Mouse (Mus musculus) testis, adult 2 months (tissue): ENCODE measurements around the gene Smagp. TPM values are rescaled to one million over a fixed set of nuclear protein-coding genes. Genes with fewer than 3 reads are reported as not detected.
"Not testable (repeated sequence)": the region's sequence is repeated elsewhere in the genome, so short reads cannot be mapped to it uniquely, and the experiment has no call there.

Experiments used
- H3K27ac ChIP-seq: fragments of 200-500 bp; 2 replicates; pipeline ENCODE4 v1.5.1; 2012; ENCODE audit warnings: low read depth, low read length; ENCODE audit not compliant: control insufficient read depth, insufficient read depth
- H3K27me3 ChIP-seq: fragments of 200-500 bp; 2 replicates; pipeline ENCODE4 v1.6.1; 2012; ENCODE audit warnings: mild to moderate bottlenecking, low read length, moderate library complexity; ENCODE audit not compliant: control insufficient read depth, insufficient read depth
- H3K36me3 ChIP-seq: fragments of 200-500 bp; 2 replicates; pipeline ENCODE4 v1.6.1; 2012; ENCODE audit warnings: mild to moderate bottlenecking, low read length; ENCODE audit not compliant: control insufficient read depth, insufficient read depth
- H3K4me1 ChIP-seq: fragments of 200-500 bp; 2 replicates; pipeline ENCODE4 v1.6.1; 2012; ENCODE audit warnings: low read length; ENCODE audit not compliant: control insufficient read depth, insufficient read depth
- H3K4me3 ChIP-seq: fragments of 200-500 bp; 2 replicates; pipeline ENCODE4 v1.5.1; 2012; ENCODE audit warnings: low read depth, mild to moderate bottlenecking, low read length, moderate library complexity, mixed read lengths; ENCODE audit not compliant: control insufficient read depth
- CTCF ChIP-seq: fragments of 200-500 bp; IDR thresholded peaks from 2 replicates; pipeline ENCODE4 v1.5.1; 2012; ENCODE audit warnings: low read depth, mild to moderate bottlenecking, inconsistent platforms, low read length, moderate library complexity; ENCODE audit not compliant: control insufficient read depth, insufficient read depth, insufficient replicate concordance
- POLR2A ChIP-seq: fragments of 200-500 bp; IDR thresholded peaks from 2 replicates; pipeline ENCODE4 v1.6.1; 2012; ENCODE audit warnings: low read depth, mild to moderate bottlenecking, inconsistent platforms, low read length, moderate library complexity; ENCODE audit not compliant: control insufficient read depth
- polyA plus RNA-seq: library from polyadenylated mRNA; depleted of rRNA; stranded (reverse); fragments of >200 nt; gene quantifications from 2 replicates; pipeline ENCODE4 v1.2.3, GENCODE M21; 2012

The Smagp gene
- polyA plus RNA-seq, 1 experiment, result 3.6 TPM

DNA sequence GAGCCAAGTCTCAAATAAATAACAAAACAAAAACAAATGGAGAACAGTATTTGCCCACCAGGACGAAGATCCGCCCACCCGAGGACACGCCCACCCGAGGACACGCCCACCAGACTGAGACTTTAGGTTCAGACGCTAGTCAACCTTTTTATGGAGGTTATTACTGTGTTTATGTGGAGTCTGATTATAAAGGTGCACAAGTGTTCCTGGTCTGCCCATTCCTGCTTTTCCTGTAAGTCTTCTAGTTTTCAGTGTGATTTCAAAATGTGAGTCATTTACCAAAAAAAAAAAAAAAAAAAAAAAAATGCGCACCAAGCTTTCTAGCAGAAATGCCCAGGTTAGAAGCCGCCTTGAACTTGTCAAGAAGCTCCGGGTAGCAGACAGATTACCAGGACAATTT, 9.5 kb downstream of the Smagp start:
- H3K36me3 ChIP-seq, result no peaks in the 10 kb centered on the region
- no peak overlapping the region for H3K4me3 ChIP-seq
- H3K4me1 ChIP-seq, result peaks cover 2% of the 10 kb centered on the region; the same call in 1 of the 2 replicates
- H3K27ac ChIP-seq, result no peak overlapping the region
- TF ChIP-seq POLR2A (no peak), CTCF (no peak)
- H3K27me3 ChIP-seq, result no peaks in the 10 kb centered on the region

DNA sequence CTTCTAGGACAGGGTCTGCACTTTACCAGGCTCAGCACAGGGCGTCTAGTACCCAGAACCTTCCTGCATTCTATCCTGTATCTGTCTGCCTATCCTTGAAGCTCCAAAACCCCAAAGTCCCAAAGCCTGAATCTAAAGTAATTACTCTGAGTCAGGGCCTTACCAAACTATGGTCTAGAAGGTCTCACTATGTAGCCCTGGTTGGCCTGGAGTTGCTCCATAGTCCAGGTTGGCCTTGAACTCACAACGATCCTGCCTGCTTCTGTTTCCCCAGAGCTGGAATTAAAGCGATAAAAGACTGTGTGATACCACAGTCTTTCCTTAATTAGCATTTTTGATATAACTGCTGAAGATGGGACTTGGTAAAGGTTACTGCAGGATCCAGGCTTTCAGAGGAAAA, 12.3 kb downstream of the Smagp start:
- no peak overlapping the region for H3K4me3 ChIP-seq
- H3K36me3 ChIP-seq, result peaks cover 3% of the 10 kb centered on the region; the same call in 1 of the 2 replicates
- H3K27ac ChIP-seq, result no peak overlapping the region
- TF ChIP-seq CTCF, result no peak
- TF ChIP-seq POLR2A, result no peak
- H3K27me3 ChIP-seq, result no peaks in the 10 kb centered on the region
- H3K4me1 ChIP-seq, result peaks cover 4% of the 10 kb centered on the region; the same call in 1 of the 2 replicates

DNA sequence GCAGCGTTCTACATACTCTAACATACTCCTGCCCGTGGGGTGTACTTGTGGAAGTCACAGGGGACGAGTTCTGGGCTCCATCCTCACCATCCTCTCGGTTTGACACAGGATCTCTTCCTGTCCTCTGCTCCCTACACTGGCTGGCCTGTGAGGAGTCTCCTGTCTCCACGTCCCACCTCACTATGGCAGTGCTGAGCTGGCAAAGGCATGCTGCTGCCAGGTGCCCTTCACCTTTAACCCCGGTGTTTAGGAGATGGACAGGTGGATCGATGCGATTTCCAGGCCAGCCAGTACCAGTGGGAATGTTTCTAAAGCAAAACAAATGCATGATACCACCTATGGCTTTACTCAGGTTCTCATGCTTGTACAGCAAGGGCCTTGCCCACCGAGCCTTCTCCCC, 13.0 kb downstream of the Smagp start:
- TF ChIP-seq CTCF, result no peak
- TF ChIP-seq POLR2A, result no peak

DNA sequence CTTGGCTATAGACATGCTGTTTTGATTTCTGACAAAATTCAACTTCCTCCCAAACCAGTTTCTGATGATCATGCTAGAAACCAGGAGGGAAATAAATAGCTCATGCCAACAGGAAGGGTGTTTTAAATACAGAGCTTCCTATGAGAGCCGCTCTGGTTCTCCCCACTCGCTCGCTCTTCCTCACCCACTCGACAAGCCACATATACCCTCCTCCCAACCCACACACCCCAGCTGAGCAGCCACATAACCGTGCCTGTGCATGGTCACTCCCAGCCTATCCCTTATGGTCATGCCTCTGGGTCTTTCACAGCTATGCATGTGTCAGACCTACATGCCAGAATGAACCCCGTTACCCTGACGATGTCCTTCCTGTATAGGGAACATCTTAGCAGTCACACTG, 14.6 kb downstream of the Smagp start:
- H3K27ac ChIP-seq, result no peak overlapping the region
- TF ChIP-seq CTCF (no peak), POLR2A (no peak)
- peaks cover 4% of the 10 kb centered on the region; the same call in 1 of the 2 replicates for H3K4me1 ChIP-seq
- no peaks in the 10 kb centered on the region for H3K27me3 ChIP-seq
- H3K36me3 ChIP-seq, result peaks cover 3% of the 10 kb centered on the region
- H3K4me3 ChIP-seq, result no peak overlapping the region

More for the DNA sequence above, 13.0 kb downstream of the Smagp start:
- no peaks in the 10 kb centered on the region for H3K27me3 ChIP-seq
- H3K4me3 ChIP-seq, result no peak overlapping the region
- no peak overlapping the region for H3K27ac ChIP-seq
- peaks cover 3% of the 10 kb centered on the region; the same call in 1 of the 2 replicates for H3K36me3 ChIP-seq
- peaks cover 4% of the 10 kb centered on the region; the same call in 1 of the 2 replicates for H3K4me1 ChIP-seq

DNA sequence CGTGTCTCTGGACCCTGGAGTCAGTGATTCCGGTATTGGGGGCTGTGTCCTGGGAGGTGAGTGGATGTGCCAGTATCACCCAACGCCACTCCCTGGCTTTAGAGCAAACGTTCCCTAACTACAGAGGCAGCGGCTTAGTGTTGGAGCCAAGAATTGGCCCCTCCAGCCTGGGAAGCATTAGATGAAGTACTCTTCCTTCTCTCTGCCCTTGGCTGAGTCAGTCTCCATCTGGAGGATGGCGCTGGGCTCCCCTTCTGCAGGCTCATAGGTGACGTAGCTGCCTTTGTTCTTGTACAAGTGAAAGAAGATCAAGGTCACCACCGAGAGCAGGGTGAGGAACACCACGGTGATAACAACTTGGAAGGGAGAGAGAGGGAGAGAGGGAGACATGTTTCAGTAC, 15.1 kb downstream of the Smagp start:
- H3K27ac ChIP-seq, result 0 out of 2 replicates have a peak overlapping the region, but pooled peaks have one; percentile 30
- H3K27me3 ChIP-seq, H3K4me1 ChIP-seq, H3K36me3 ChIP-seq, H3K4me3 ChIP-seq: not testable (repeated sequence)

DNA sequence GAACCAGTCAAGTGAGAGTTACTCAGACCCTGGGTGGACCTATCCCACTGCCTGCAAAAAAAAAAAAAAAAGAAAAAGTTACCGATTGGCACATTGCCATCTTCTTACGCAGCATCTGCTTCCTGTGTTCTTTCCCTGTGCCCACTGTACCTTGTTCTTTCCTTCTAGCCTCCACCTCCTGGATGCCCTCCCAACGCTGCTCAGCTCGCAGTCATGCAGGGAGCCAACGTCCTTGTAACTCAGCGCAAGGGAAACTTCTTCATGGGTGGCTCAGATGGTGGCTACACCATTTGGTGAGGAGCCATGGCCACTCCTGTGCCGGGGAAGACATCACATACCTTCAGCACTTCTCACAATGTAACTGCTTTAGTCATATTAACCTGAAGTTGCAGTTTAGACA, 17.5 kb downstream of the Smagp start:
- TF ChIP-seq POLR2A, result no peak
- TF ChIP-seq CTCF, result no peak
- peaks cover 3% of the 10 kb centered on the region for H3K36me3 ChIP-seq
- H3K4me3 ChIP-seq, result no peak overlapping the region
- peaks cover 9% of the 10 kb centered on the region for H3K4me1 ChIP-seq
- H3K27me3 ChIP-seq, result no peaks in the 10 kb centered on the region
- H3K27ac ChIP-seq, result no peak overlapping the region

DNA sequence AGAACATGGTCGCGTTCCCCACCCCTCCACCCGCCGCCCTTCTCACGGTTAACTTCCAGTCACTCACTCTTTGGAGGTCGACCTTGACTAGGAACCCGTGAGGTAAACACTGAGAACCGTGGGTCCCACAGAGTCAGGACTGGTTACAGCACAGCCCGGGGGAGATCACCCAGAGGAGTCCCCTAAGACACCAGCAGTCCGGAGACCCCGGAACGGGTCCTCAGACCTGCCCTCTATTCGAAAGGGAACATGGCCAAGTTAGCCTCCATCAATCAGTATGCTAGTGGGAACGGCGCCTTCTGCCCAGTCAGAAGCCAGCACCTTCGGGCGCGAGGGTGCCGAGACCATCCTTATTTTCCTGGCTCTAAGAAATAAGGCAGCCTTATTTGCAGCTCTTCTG, 20.5 kb downstream of the Smagp start:
- peak overlapping the region; percentile 89 for H3K4me3 ChIP-seq
- H3K4me1 ChIP-seq, result peaks cover 12% of the 10 kb centered on the region
- no peak for TF ChIP-seq POLR2A
- TF ChIP-seq CTCF, result no peak
- H3K36me3 ChIP-seq, result peaks cover 3% of the 10 kb centered on the region
- H3K27ac ChIP-seq, result peak overlapping the region; percentile 80
- H3K27me3 ChIP-seq, result no peaks in the 10 kb centered on the region

DNA sequence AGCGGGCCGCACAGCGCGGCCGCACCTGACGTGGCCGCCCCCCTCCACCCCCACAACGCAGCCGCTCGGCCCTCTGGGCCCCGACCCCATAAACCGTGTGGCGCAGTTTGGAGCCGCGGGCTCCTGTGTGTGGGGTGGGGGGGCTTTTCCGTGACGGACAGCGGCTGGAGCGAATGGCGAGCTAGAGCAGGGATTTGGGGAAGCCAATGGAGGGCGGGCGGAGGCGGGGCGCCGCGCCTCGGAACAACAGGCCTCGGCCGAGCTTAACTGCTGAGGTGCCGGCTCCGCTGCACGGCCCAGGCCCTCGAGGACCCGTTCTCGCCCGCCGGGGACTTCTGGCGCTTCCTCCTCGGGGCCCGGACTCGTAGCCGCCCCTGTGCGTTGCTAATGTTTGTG, 20.9 kb downstream of the Smagp start:
- peaks cover 12% of the 10 kb centered on the region for H3K4me1 ChIP-seq
- H3K27ac ChIP-seq, result peak overlapping the region; percentile 80
- peak overlapping the region; percentile 89 for H3K4me3 ChIP-seq
- TF ChIP-seq CTCF, result no peak
- peak; percentile 54 for TF ChIP-seq POLR2A
- H3K27me3 ChIP-seq, result no peaks in the 10 kb centered on the region
- H3K36me3 ChIP-seq, result peaks cover 3% of the 10 kb centered on the region
